Mouse (Mus musculus) G1E (cell line): ENCODE measurements around the gene Mvk.

ENCODE experiments used
- CTCF ChIP-seq: IDR thresholded peaks from 2 replicates; pipeline ENCODE4 v1.5.1; 2012; ENCODE audit warnings: low read depth, low read length, inconsistent platforms, mixed read lengths
- GATA1 ChIP-seq: IDR thresholded peaks from 2 replicates; pipeline ENCODE4 v1.6.1; 2012; ENCODE audit warnings: borderline replicate concordance, low read length, inconsistent platforms, mixed read lengths
- POLR2AphosphoS5 ChIP-seq: IDR thresholded peaks from 2 replicates; pipeline ENCODE4 v1.6.1; 2012; ENCODE audit warnings: low read depth, low read length, inconsistent platforms; ENCODE audit not compliant: insufficient replicate concordance
- TAL1 ChIP-seq: conservative IDR thresholded peaks from 2 replicates; pipeline ENCODE4 v1.6.1; 2012; ENCODE audit warnings: low read depth, low read length, inconsistent platforms, mixed read lengths

DNA sequence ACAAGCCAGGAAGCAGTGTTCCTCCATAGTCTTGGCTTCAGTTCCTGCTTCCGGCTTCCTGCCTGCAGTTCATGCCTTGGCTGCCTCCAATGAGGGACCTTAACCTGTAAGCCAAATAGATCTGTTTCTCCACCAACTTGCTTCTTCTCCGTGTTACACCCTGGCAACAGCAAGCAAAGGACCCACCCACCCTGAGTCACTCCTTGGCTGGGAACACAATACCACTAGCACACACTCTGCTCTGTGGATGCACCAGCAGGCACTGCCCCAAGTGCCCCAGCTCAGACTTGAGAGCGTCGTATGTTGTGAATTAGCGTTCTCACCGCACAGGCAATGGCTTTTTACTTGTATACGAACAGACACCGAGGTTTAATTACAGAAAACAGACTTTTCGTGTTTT, 57.2 kb downstream of the Mvk start:
- TF ChIP-seq CTCF (no peak), TAL1 (no peak), GATA1 (no peak), POLR2AphosphoS5 (no peak)
